Mouse (Mus musculus) midbrain, embryonic 13.5 days (tissue): ENCODE measurements around the gene Rxrb. TPM values are rescaled to one million over a fixed set of nuclear protein-coding genes. Genes with fewer than 3 reads are reported as not detected.

Experiments
- ATAC-seq: fragments of 200-750 bp; cut with Nextera tagmentation; 2 replicates; pipeline ENCODE4 v1.8.0; 2017; ENCODE audit warnings: mild to moderate bottlenecking, moderate TSS enrichment, moderate library complexity
- H3K27ac ChIP-seq: fragments of 300-500 bp; sonication (generic); 2 replicates; pipeline ENCODE4 v1.5.1; 2015; ENCODE audit warnings: inconsistent platforms, mild to moderate bottlenecking, moderate library complexity
- H3K27me3 ChIP-seq: fragments of 300-500 bp; sonication (generic); 2 replicates; pipeline ENCODE4 v1.6.1; 2015; ENCODE audit warnings: mild to moderate bottlenecking, inconsistent platforms
- H3K36me3 ChIP-seq: fragments of 300-500 bp; sonication (generic); 2 replicates; pipeline ENCODE4 v1.6.1; 2015; ENCODE audit warnings: mild to moderate bottlenecking, inconsistent platforms
- H3K4me1 ChIP-seq: fragments of 300-500 bp; sonication (generic); replicated peaks from 2 replicates; pipeline ENCODE4 v1.6.1; 2015; ENCODE audit warnings: inconsistent platforms
- H3K4me2 ChIP-seq: fragments of 300-500 bp; sonication (generic); replicated peaks from 2 replicates; pipeline ENCODE4 v1.6.1; 2015; ENCODE audit warnings: moderate library complexity, mild to moderate bottlenecking, inconsistent platforms
- H3K4me3 ChIP-seq: fragments of 300-500 bp; sonication (generic); replicated peaks from 2 replicates; pipeline ENCODE4 v1.5.1; 2015; ENCODE audit warnings: mild to moderate bottlenecking, inconsistent platforms
- H3K9ac ChIP-seq: fragments of 300-500 bp; sonication (generic); replicated peaks from 2 replicates; pipeline ENCODE4 v1.6.1; 2015; ENCODE audit warnings: mild to moderate bottlenecking, inconsistent platforms
- H3K9me3 ChIP-seq: fragments of 300-500 bp; sonication (generic); 2 replicates; pipeline ENCODE4 v1.6.1; 2016; ENCODE audit warnings: mild to moderate bottlenecking, inconsistent platforms
- WGBS: fragments of 180-500 bp; shearing (Covaris S2); methylation state at CpG from one replicate; pipeline ENCODE4 v1.1.7; 2015; 5-methylcytosine and 5-hydroxymethylcytosine counted together
- polyA plus RNA-seq: library from polyadenylated mRNA; unstranded; fragments of >200 nt; fragmentation: Nextera tagmentation; extraction: Ambion mirVana; gene quantifications from 2 replicates; pipeline ENCODE4 v1.2.1, GENCODE M21; 2015

Gene Rxrb
- polyA plus RNA-seq, 1 experiment from 2014 or later = 62.7 TPM

GRCm38 (mm10) chr17:34006570-34006969 is 25.0 kb upstream of the Rxrb start:
- H3K27ac ChIP-seq = no peak overlapping the region
- H3K36me3 ChIP-seq = no peaks in the 10 kb centered on the region
- ATAC-seq = no peak
- 76% methylated on average over 2 of the region's 2 CpGs for WGBS
- no peak overlapping the region for H3K9ac ChIP-seq
- H3K4me1 ChIP-seq = no peaks in the 10 kb centered on the region
- H3K27me3 ChIP-seq = peaks cover 8% of the 10 kb centered on the region
- H3K4me3 ChIP-seq = no peak overlapping the region
- H3K9me3 ChIP-seq = no peaks in the 10 kb centered on the region
- H3K4me2 ChIP-seq = no peak overlapping the region

DNA sequence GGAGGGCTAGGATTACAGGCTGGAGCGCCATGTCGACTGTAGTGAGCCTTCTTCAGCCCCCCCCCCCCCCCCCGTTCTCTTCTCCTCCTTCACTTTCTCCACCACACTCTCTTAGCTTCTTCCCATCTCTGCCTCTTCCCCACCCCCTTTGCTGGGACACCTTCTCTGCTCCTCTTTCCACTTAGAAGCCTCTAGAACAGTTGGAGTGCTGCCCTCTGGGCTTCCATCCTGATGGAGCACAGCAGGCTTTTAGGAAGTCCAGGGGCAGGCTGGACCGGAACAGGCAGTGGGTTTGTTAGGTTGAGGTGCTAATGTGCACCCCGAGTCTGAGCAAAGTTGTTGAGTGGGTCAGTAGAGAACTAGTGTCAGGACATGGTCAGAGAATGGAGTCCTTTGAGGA is 21.5 kb upstream of the Rxrb start:
- WGBS = 79% methylated on average over 5 of the region's 5 CpGs
- Histone ChIP-seq H3K27ac (no peak overlapping the region), H3K9me3 (no peaks in the 10 kb centered on the region), H3K27me3 (no peaks in the 10 kb centered on the region), H3K4me3 (no peak overlapping the region), H3K36me3 (peaks cover 5% of the 10 kb centered on the region; the same call in 1 of the 2 replicates), H3K9ac (no peak overlapping the region), H3K4me1 (no peaks in the 10 kb centered on the region), H3K4me2 (no peak overlapping the region)
- ATAC-seq = no peak

DNA sequence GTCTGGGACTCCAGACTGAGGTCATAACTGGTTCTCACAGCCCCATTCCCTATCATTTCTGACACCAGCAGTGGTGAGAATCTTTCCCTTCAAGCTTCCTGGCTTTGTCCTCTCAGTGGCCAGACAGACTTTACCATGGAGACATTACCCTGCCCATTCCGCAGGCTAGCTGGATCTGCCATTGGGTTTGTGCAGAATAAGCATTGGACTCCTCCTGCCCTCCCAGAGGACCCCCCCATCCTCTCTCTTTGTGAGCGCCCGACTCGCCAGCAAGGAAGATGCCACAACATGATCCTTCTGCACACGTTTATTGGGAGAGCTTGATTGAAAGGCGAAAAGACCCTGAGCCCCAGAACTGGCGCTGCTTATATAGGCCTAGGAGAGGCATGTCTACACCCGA is 18.2 kb upstream of the Rxrb start:
- Histone ChIP-seq H3K4me2 (no peak overlapping the region), H3K9me3 (0 out of 2 replicates have a peak, but pooled peaks cover 3% of the 10 kb centered on the region), H3K36me3 (peaks cover 13% of the 10 kb centered on the region), H3K9ac (no peak overlapping the region), H3K4me3 (no peak overlapping the region), H3K4me1 (no peaks in the 10 kb centered on the region), H3K27ac (no peak overlapping the region), H3K27me3 (no peaks in the 10 kb centered on the region)
- 95% methylated on average over 8 of the region's 8 CpGs for WGBS
- no peak for ATAC-seq

DNA sequence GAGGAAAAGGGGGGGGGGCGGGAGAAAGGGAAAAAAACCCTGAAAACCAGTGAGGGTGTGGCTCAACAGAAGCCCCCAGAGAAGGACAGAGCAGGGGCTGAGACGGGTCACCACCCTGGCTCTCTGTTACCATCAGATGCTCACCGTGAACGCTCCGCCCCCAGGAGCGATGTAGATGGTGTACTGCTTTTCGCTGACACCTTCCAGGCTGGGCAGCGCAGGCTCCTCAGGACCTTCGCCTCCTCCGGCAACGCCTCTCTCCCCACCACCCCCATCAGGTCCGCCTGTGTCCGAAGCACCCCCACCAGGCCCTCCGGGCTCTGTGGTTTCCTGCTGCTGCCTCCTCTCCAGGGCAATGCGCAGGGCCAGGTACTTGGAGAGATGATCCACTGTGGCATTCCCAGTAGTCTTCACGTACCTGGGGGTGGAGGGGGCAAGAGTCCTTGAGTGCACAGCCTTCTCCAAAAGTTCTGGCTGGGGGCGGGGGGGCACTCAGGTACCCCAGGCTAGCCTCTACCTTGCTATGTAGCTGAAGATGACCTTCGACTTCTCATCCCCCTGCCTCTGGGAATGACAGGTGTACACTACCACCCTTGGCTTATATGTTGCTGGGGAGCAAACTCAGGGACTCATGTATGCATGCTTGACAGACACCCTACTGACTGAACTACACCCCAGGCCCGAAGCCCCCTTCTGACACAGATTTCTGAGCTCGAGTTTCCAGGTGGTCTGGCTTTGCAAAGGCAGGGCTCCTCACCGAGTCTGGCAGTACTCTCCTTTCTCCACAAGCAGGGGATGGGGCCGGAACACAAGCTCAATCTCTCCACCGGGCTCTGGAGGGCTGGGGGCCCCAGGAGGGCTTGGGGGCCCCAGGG is 9.8 kb upstream of the Rxrb start:
- H3K9ac ChIP-seq = 0 out of 2 replicates have a peak overlapping the region, but pooled peaks have one; percentile 14
- H3K36me3 ChIP-seq = peaks cover 42% of the 10 kb centered on the region
- H3K9me3 ChIP-seq = no peaks in the 10 kb centered on the region
- no peaks in the 10 kb centered on the region for H3K27me3 ChIP-seq
- ATAC-seq = no peak
- peaks cover 37% of the 10 kb centered on the region for H3K4me1 ChIP-seq
- no peak overlapping the region for H3K27ac ChIP-seq
- H3K4me2 ChIP-seq = no peak overlapping the region
- no peak overlapping the region; the same call in 1 of the 2 replicates for H3K4me3 ChIP-seq
- WGBS = 97% methylated on average over 23 of the region's 23 CpGs

DNA sequence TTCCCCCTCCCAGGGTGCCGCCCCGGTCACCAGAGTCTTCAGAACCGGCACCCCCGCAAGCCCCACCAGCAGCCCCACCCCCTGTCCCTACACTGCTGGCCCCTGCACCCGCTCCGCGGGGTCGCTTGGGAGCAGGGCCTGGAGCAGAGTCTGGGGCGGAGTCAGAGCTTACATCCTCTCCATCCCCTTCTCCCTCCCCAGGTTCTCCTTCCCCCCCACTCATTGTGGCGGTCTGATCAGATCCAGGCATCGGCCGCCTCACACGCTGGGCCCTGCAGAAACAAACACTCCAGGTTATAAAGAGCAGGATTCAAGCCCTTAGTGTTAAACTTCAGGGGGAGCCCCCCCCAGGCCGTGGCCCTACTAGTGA is 9.2 kb upstream of the Rxrb start:
- no peaks in the 10 kb centered on the region for H3K9me3 ChIP-seq
- H3K27ac ChIP-seq = peak overlapping the region; percentile 19; the same call in 1 of the 2 replicates
- peaks cover 44% of the 10 kb centered on the region for H3K4me1 ChIP-seq
- H3K4me3 ChIP-seq = no peak overlapping the region
- no peak for ATAC-seq
- no peaks in the 10 kb centered on the region for H3K27me3 ChIP-seq
- peaks cover 39% of the 10 kb centered on the region for H3K36me3 ChIP-seq
- WGBS = 95% methylated on average over 14 of the region's 14 CpGs
- no peak overlapping the region for H3K4me2 ChIP-seq
- H3K9ac ChIP-seq = 0 out of 2 replicates have a peak overlapping the region, but pooled peaks have one; percentile 28

DNA sequence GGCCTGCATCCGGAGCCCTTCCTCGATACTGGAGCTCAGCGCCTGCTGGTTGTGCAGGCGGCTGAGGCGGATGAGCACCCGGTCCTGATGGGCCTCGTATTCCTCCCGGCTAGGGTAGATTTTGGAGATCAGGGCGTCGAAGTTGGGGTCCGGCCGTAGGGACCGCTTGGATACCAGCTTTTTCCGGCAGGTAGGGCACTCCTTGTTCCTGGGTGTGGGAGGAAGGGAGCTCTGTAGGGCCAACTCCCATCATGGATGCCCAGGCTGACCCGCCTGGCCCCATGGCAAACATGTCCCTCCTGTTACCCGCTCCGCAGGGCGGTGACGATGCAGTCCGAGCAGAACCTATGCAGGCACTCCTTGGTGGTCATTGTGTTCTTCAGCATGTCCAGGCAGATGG is 8.6 kb upstream of the Rxrb start:
- Histone ChIP-seq H3K9me3 (no peaks in the 10 kb centered on the region), H3K36me3 (peaks cover 39% of the 10 kb centered on the region), H3K27me3 (no peaks in the 10 kb centered on the region), H3K9ac (0 out of 2 replicates have a peak overlapping the region, but pooled peaks have one; percentile 28), H3K4me2 (no peak overlapping the region), H3K27ac (peak overlapping the region; percentile 19; the same call in 1 of the 2 replicates), H3K4me3 (no peak overlapping the region), H3K4me1 (peaks cover 47% of the 10 kb centered on the region)
- WGBS = 97% methylated on average over 20 of the region's 20 CpGs
- ATAC-seq = no peak

- no peaks in the 10 kb centered on the region for H3K9me3 ChIP-seq
- peaks cover 54% of the 10 kb centered on the region for H3K4me1 ChIP-seq
- 60% methylated on average over 9 of the region's 9 CpGs for WGBS
- H3K4me3 ChIP-seq = peak overlapping the region; percentile 90
- peak overlapping the region; percentile 97 for H3K27ac ChIP-seq
- ATAC-seq = no peak
- peaks cover 44% of the 10 kb centered on the region for H3K36me3 ChIP-seq
- H3K27me3 ChIP-seq = no peaks in the 10 kb centered on the region
- peak overlapping the region; percentile 100 for H3K4me2 ChIP-seq
- H3K9ac ChIP-seq = peak overlapping the region; percentile 90
Measured at GRCm38 (mm10) chr17:34023678-34024077, 7.9 kb upstream of the Rxrb start.

DNA sequence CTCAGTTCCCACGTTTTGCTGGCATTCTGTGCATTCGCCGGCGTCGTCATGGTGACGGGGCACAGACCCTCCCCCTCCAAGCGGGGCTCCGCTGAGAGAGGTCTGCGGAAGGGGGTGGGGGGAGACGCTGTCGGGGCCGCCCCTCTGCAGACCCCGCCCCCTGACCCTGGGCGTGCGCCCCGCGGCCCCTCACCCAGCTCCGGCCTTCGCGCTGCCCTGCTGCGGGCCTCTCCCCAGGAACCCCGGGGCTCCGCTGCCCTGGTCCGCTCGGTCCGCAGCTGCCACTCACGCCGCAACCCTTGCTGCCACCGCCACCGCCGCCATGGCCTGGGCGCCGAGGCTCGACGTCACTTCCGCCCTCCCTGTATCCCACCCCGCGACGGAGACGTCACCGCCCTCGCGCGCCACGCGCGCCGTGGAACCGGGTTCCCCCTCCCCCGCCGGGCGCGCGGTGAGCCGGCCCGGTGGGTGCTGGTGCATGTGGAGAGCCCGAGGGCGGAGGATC is 7.2 kb upstream of the Rxrb start, which contains the start of gene Ring1:
Ring1 (minus strand) TSS at position 364 of the 505 bp plus-strand sequence.
- WGBS = 2% methylated on average over 38 of the region's 58 CpGs
- Histone ChIP-seq H3K4me1 (peaks cover 61% of the 10 kb centered on the region), H3K36me3 (peaks cover 51% of the 10 kb centered on the region), H3K27me3 (no peaks in the 10 kb centered on the region), H3K9me3 (no peaks in the 10 kb centered on the region), H3K9ac (peak within 1 kb of the TSS; percentile 90), H3K4me2 (peak within 1 kb of the TSS; percentile 100), H3K4me3 (peak within 1 kb of the TSS; percentile 90), H3K27ac (peak within 1 kb of the TSS; percentile 97)
- ATAC-seq = peak; percentile 77

DNA sequence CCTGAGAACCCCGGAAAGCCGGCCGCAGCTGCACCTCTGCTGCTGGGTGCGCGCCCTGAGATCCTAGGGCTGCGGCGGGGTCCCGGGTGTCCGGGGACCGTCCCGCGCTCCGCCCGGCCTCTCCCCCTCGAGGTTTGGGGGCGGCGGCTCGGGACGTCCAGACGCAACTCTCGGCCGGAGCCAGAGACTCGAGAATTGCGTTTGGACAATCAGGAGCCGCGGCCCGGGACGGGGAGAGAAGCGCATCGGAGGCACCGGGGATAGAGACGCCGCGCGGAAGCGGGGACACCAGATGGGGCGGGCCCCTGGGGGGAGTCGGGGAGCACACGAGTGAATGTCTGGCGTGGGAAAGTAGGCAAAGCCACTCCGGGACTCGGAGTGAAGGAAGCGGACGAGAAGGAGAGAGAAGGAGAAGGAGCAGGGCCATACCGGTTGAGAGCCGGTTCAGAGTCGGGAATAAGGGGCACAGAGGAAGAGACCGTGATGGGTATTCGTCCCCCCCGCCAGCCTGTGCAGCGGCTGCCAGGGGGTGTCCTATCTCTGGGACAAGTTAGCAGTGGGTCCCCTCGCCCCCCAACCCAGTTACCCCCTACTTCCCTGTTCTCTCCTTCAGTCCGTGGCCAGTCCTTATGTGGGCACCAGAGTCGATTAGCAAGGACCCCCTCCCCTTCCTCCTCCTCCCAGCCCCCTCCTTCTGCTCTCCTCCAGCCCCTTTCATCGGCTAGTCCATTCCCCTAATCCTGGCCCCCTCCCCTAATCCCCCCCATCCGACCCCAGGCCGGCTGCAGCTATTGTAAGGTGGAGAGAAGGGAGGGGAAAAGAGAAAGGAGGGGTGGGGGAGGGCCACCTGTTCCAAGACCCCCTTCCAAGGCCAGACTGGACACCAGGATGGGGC is 6.5 kb upstream of the Rxrb start:
- under 1% methylated on average over 57 of the region's 57 CpGs for WGBS
- H3K4me1 ChIP-seq = peaks cover 68% of the 10 kb centered on the region
- peak; percentile 25 for ATAC-seq

DNA sequence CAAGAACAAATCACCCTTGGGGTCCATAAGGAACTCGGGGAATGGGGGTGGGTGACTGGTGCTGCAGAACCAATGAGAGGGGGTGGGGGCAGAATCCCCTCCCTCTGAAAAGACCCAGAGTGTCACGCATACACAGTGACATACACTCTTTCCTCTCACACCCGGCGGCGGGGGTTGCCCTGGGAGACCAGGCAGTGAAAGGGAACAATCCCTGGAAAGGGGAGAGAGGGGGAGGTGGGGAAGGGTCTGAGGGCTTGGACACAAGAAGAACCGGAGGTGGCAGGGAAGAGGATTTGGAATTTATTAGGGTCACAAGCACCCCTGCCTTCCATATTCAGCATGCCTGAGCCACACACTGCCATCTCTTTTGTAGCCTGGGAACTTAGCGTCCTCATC is 5.9 kb upstream of the Rxrb start:
- peak overlapping the region; percentile 100 for H3K4me2 ChIP-seq
- peaks cover 48% of the 10 kb centered on the region for H3K36me3 ChIP-seq
- 3% methylated on average over 7 of the region's 7 CpGs for WGBS
- peak overlapping the region; percentile 90 for H3K4me3 ChIP-seq
- no peaks in the 10 kb centered on the region for H3K9me3 ChIP-seq
- no peaks in the 10 kb centered on the region for H3K27me3 ChIP-seq
- peak overlapping the region; percentile 97 for H3K27ac ChIP-seq
- ATAC-seq = peak; percentile 59
- peak overlapping the region; percentile 90 for H3K9ac ChIP-seq
- H3K4me1 ChIP-seq = peaks cover 75% of the 10 kb centered on the region

More for the DNA sequence above, 6.5 kb upstream of the Rxrb start:
- Histone ChIP-seq H3K27ac (peak overlapping the region; percentile 97), H3K9ac (peak overlapping the region; percentile 90), H3K4me3 (peak overlapping the region; percentile 90), H3K27me3 (no peaks in the 10 kb centered on the region), H3K9me3 (no peaks in the 10 kb centered on the region), H3K36me3 (peaks cover 52% of the 10 kb centered on the region), H3K4me2 (peak overlapping the region; percentile 100)

- Histone ChIP-seq H3K9me3 (no peaks in the 10 kb centered on the region), H3K27ac (peak overlapping the region; percentile 97), H3K36me3 (peaks cover 43% of the 10 kb centered on the region), H3K4me1 (peaks cover 77% of the 10 kb centered on the region), H3K4me3 (peak overlapping the region; percentile 90), H3K27me3 (no peaks in the 10 kb centered on the region), H3K4me2 (peak overlapping the region; percentile 100), H3K9ac (peak overlapping the region; percentile 90)
- 2% methylated on average over 2 of the region's 2 CpGs for WGBS
- ATAC-seq = no peak
Measured at GRCm38 (mm10) chr17:34026221-34026620, 5.4 kb upstream of the Rxrb start.
